Mouse (Mus musculus) cerebellum, adult 8-10 months (tissue): ENCODE measurements around the gene Mcl1.
"Not testable (repeated sequence)": the region's sequence is repeated elsewhere in the genome, so short reads cannot be mapped to it uniquely, and the experiment has no call there.

Experiments
- DNase-seq: peaks from one replicate; pipeline ENCODE4 v3.0.0; 2022

Mcl1 gene

DNA sequence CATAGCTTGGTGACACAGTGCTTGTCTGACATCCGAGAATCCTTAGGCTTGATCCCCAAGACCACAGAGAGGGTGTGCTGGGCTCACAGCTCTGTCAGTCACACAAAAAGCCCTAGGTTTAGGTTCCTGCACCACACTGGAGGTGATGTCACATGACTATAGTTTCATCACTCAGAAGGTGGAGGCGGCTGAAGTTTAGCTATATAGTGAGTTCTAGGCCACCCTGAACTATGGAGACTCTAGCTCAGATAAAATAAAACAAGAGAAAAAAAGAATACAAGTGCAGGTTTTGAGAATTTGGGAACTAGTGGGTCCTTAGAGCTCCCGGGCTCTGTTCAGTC, 7.6 kb upstream of the Mcl1 start:
- DNase-seq: no peak

DNA sequence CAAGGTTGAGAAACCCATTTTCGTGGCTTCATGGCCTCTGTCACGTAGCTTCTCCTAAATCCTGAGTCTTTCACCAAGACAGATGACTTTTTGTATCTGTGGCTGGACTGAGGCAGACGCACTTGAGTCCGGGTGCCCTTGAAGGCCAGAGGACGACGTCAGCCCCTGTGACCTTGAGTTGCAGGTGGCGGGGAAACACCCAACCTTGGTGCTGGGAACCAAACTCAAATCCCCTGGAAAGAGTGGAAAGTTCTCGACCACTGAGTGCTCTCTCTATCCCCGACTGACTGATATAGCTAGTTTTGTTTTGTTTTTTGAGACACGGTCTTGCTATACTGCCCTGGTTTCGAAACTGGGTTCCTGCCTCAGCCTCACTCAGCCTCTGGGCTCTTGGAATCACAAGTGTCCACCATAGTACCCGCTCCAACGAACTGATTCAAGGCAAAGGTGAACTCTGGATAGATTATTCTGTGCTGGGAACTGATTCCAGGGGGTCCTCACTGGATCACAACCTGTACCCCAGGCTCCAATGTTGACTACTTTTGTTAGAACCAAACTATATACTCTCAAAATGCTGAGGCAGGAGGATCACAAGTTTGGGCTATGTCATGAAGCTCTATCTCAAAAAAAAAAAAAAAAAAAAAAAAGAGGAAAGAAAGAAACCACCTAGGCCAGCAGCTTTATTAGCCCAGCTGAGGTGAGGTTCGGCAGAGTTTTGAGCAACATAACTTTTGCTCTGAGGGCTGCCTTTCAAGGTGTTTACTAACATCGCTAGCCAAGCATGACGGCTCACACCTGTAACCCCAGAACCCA, 7.0 kb upstream of the Mcl1 start:
- no peak for DNase-seq

DNA sequence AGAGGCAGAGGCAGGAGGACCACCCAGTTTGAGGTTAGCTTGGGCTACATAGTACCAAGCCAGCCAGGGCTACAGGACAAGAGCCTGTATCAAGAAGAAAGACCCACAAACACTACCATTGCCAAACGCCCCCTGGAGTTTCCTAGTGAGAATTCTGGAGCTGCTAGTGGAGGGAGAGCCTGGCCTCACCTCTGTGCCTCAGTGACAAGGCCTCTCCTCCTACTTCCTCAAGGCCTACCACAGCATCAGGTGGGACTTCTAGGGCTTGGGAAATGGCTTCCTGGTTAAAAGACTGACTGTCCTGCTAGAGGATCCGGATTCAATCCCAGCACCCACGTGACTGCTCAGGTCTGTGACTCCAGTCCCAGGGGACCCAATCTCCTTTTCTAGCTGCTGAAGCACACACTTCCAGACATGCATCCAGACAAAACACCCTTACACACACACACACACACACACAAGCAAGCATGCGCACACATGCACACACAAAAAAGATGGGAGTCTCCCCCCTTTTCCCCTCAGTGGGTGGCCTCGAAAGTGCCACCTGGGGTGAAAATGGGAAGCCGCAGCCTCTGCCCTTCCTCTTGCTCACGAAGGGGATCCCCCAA, 6.3 kb upstream of the Mcl1 start:
- no peak for DNase-seq

DNA sequence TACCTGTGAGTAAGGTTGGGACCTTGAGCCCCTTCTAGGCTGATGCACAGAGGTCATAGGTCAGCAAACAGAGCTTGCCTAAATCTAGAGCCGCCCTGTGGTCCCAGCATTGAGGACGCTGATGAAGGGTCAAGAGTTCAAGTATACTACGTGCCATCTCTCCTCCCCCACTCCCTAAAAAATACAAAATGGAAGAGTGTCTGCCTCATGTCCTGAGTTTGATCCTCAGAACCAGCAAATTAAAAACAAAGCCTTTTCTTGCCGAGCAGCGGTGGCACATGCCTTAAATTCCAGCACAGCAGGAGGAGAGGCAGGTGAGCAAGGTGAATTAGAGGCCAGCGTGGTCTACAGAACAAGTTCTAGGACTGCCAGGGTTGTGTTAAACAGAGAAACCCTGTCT, 5.7 kb upstream of the Mcl1 start:
- no peak for DNase-seq

DNA sequence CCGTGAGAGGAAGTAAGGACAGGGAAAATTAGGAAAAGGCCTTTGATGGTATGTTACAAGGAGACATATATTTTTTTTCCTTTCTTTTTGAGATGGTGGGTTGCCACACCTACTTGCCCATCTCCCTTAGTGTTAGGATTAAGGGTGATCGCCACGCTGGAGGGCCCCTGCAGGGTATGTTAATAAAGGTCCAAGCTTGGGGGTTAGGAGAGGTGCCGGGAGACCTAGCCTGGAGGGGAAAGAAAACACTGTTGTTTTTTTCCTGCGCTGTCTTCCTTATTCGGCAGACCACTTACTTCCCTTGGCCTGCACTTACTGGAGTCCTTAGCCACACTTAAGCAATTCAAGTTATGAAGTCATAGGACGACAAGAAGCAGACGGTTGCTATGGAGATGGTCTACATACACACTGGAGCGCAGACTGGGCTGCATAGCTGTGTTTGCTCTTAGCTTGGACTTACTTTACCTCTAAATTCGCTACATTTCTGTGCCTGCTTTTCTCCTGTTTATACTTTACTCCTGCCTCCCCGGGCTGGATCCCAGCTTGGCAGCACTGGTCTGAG, 5.0 kb upstream of the Mcl1 start:
- DNase-seq: no peak

DNA sequence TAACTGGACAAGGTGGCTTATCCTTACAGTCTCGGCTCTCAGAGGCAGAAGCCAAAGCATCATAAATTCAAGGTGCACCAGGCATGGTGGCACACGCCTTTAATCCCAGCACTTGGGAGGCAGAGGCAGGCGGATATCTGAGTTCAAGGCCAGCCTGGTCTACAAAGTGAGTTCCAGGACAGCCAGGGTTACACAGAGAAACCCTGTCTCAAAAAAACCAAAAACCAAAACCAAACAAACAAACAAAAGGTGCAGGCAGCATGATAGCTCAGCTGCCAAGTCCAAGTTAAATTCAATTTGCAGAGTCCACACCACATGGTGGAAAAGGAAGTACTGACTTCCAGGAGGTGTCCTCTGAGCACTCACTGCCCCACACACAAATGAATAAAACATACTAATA, 4.2 kb upstream of the Mcl1 start:
- DNase-seq: not testable (repeated sequence)

DNA sequence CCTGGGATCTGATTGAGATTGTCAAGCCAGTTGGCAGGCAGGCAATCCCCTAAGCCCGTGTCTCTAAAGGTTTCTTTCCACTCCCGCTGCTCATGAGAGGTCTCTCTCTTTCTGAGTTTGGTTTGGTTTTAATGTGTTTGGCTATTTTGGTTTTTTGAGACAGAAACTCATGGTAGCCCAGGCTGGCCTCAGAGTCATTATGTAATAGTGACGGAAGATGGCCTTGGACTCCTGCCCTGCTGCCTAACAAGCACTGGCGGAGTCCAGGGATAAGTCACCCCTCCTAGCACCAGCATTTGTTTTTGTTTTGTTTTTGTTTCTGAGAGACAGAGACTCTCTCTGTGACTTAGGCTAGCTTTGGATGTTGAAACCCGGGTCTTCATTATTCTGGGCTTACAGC, 3.2 kb upstream of the Mcl1 start:
- no peak for DNase-seq

DNA sequence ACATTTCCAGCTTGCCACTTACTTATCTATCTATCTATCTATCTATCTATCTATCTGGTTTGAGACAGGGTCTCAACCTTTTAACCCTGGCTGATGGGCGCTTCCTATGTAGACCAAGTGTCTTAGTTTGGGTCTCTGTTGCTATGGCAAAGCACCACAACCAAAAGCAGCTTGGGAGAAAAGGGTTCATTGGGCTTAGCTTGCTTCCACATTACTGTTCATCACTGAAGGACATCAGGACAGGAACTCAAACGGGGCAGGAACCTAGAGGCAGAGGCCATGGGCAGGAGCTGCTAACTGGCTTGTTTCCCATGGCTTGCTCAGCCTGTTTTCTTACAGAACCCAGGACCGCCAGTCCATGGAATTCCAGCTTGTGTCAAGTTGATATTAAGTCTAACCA, 1.5 kb upstream of the Mcl1 start:
- DNase-seq: no peak

DNA sequence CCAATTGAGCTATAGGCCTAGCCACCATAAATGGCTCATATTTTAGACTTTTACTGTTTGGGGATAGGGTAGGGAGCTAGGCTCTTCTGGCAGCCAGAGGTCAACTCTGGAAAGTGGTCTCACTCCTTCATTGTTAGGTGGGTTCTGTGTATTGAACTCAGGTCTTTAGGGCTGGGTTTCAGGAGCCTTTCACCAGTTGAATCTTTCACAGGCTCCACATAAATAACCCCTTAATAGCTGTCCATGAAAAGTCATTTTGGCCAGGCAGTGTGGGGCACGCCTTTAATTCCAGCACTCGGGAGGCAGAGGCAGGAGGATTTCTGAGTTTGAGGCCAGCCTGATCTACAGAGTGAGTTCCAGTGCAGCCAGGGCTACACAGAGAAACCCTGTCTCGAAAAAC, 877 bp upstream of the Mcl1 start:
- DNase-seq: no peak

DNA sequence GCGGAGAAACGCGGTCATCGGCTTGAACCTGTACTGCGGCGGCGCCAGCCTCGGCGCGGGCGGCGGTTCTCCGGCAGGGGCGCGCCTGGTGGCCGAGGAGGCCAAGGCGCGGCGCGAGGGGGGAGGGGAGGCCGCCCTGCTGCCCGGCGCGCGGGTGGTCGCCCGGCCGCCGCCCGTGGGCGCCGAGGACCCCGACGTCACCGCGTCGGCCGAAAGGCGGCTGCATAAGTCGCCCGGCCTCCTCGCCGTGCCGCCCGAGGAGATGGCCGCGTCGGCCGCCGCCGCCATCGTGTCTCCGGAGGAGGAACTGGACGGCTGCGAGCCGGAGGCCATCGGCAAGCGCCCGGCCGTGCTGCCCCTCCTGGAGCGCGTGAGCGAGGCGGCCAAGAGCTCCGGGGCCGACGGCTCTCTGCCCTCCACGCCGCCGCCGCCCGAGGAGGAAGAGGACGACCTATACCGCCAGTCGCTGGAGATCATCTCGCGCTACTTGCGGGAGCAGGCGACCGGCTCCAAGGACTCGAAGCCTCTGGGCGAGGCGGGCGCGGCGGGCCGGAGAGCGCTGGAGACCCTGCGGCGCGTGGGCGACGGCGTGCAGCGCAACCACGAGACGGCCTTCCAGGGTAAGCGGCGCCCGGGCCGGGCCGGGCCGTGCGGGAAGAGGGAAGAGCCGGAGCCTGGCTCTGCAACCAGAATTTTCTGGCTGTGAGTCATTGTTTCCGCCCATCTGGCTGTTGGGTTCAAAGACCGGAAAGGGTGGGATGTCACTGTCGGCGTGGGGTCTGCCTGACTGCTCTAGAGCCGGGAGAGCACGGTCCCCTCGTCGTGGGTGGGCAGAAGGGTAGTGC, 502 bp downstream of the Mcl1 start:
- DNase-seq: peak; percentile 59

DNA sequence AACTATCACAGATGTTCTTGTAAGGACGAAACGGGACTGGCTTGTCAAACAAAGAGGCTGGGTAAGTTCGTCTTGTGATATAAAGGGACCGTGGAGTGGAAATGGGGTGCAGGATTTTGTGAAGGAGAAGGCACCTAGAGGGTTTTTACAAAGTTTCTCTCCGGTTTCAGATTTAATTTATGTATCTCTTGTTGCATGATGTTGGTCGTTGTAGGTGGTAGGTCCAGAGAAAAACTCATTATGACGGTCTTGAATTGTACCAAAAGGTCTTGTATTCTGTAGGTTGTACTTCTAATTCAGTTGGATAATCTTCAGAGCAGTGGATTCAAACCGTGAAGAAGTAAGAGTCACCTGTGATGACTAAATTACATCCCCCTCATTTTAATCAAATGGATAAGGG, 1.4 kb downstream of the Mcl1 start:
- no peak for DNase-seq

DNA sequence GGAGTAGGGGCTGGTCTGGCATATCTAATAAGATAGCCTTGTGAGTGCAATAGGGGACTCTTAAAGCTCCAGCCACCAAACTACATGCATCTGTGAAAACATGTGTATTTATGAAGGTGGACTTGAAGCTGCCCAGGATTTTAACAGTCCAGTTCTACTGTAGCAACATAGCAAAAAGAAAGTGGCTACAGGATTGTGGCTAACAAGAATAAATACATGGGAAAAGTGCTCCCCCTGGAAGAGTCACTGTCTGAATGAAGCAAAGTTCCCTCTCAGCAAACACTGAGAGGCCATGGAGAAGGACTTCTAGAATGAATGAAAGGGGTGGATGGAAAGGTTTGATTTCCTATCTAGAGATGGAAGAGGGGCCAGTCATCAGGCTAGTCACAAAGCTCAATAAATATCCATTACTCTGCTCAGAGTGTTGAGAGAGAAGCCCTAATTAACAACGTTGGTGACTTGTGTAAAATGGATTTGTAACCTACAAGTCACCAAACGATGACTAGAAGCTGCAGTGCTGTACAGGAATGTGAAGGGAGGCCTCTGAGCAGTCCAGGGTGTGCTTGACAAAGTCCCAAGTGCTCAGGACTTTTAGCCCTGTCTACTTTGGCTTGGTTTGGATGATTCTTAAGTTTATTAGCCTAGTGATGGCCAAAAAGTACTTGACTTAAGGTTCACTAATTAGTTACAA, 2.3 kb downstream of the Mcl1 start:
- DNase-seq: no peak

DNA sequence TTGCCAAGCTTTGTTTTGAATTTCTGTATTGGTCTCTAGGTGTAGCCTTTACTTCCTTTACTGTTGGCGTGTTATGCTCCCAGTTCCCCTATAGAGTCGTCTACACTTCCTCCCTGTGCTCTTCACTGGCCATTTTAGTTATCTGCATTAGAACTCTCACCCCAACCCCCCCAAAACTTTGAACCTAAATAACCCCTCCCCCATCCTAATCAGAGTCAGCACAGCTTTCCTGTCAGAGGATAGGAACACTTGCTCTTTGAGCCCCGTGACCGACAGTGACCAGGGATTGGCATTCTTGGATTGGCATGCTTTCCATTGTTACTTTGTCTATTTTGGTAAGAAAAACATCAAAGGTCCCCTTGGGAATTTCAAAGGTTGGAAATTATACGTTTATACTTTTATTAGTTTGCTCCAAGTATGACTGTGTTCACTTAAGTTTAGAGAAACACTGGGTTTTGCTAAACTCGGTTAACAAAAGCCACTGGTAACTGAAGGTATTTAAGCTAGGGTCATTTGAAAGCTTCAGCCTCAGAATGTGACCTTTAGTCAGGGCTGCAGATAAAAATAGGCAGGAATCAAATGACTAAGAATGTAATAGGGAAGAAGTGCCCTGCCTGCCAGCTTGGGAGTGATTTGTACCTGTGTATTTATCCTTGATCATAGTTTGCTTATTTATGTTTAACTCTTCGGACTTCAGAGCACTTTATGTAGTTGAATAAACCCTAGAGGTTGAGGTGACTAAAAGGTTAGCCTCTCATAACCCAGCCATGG, 3.5 kb downstream of the Mcl1 start:
- DNase-seq: no peak

DNA sequence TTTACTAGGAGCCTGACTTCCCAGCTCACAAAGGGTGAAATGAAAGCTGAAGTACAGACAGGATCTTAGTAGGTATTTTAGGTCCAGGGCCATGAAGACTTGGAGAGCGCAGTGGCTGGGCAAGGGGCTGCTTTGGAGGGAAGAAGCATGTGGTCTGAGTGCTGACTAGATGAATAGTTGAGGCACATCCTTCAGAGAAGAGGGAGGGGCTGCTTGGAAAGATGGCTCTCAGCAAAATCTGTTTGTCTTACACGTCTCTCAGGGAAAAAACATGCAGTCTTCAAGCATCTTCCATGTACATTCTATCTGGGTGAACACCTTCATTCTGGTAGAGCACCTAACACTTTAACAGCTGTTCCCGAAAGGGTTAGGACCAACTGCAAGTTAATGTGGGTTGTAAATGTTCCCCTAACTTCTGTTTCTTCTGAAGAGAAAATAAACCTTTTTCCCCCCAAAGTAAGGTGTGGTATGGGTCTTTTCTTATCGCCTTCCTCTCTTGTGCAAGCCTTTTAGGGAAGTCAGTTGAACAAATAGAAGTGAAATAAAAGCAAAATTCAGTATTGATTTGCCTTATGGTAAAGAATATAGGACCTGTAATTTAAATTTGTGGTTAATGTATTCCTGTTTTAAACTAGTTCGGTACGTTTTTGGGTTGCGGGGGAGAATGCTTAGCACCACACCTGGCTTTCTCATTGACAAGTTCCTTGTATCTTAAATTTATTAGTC, 4.3 kb downstream of the Mcl1 start:
- no peak for DNase-seq

DNA sequence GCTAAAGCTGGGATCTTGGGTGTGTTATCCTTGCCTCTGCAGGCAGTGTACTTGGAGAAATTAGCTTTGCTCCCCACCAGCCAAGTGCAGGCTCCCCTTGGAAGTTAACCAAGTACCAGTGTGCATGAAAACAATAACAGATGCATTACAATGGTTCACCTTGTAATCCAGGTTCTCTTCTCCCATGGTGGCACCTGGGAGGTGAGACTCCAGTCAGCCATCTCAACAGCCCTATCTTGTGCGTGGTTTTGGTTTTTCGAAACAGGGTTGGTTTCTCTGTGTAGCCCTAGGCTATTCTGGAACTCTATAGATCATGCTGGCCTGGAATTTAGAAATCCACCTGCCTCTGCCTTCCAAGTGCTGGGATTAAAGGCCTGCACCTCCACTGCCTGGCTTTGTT, 4.9 kb downstream of the Mcl1 start:
- DNase-seq: no peak

DNA sequence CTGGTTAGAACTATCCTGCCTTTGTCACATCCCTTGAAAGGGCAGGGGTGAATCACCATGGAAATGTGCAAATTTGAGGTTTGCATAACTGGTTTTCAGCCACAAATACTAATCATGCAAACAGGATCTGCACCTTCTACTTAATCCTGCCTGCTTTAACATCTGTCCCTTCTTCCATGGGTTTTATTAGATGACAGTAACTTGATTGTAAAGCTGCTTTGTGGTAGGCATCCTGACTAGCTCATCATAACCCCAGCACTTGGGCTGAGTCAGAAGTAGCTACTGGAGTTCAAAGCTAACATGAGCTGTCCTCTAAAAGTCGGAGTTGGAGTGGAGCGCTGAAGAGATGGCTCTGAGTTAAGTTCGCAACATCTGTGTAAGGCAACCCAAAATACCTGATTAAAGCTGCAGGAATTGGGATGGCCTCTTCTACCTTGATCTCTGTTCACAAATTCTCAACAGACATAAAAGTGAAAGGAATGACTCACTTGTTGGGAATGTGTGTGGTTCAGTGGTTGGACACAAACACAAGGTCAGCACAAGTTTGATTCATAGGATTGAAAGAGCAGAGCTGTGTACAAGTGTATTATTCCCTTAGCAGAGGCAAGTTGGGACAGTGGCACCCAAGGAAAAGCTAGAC, 5.5 kb downstream of the Mcl1 start:
- DNase-seq: no peak

DNA sequence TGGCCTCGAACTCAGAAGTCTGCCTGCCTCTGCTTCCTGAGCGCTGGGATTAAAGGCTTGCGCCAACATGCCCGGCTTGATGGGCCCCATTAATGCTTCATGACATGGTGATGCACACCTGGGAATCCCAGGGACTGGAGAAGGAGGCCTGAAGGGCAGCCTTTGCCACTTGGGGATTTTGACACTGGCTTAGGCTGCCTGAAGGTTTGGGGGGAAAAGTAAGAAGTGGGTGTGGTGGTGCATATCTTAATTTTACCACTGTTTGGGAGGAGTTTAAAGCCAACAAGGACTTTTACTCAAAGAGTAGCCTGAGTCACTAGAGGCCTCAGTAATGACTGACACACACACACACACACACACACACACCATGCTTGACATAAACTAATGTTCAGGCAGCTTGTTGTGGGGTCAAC, 6.4 kb downstream of the Mcl1 start:
- DNase-seq: no peak

DNA sequence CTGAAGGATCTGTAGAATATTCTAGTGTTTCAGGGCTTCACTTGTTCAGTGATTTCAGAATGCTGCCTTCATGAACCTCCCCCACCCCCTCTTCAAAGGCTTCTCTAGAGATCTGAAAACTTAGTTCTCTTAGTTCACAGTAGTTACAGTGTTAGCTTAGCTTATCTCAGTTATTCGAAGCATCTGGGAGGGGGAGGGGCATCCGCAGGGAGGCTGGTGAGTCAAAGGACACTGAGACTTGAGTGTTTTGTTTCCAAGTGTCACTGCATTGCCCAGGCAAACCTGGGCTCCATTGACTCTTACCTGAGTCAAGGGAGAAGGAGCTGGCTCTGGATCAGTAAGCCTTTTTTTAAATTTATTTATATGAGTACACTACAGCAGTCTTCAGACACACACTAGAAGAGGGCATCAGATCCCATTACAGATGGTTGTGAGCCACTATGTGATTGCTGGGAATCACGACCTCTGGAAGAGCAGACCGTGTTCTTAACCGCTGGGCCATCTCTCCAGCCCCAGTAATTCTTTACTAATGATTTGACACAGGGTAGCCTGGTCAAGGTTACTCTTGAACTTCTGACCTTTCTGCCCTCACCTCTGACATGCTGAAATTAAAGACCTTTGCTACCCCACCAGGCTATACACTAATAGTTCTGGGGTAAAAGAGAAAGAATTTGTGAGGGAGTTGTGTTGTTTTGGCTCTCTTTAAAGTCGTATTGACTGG, 7.7 kb downstream of the Mcl1 start:
- no peak for DNase-seq

DNA sequence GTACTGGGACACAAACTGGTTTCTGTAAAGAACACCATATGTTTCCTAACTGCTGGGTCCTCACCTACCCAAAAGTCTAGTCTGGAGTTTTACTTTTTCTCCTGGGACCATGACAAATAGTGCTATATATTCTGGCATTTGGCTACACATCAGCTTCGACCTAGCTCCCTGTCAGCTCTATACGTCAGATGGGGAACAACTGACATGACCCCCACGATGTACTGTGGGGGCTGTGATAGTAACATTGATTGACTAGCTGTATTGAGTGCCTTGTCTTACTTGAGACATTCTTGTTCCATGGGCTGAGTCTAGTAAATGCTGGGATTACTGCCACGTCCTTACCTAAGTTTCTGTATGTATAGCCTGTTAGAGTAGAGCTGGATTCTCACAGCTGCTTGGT, 8.9 kb downstream of the Mcl1 start:
- no peak for DNase-seq

DNA sequence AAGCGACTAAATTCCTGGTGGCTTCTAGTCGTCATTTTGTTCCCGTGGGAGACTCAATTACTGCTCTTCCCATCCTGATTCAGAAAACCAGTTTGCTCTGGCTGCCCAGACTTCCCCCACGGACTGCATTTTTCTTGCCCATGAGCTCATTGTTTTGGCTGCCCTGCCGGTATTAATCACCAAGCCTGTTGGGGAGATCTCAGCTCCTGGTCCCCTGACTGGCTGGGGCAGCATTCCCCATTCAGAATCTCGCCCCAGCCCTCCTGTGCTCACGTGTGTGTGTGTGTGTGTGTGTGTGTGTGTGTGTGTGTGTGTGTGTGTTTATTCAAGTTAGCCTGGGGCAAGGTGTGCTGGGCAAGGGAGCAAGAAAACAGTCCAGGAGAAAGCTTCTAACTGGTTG, 9.4 kb downstream of the Mcl1 start:
- no peak for DNase-seq
